ENCODE assay signal across 22 mouse cellular contexts in the genomic region with DNA sequence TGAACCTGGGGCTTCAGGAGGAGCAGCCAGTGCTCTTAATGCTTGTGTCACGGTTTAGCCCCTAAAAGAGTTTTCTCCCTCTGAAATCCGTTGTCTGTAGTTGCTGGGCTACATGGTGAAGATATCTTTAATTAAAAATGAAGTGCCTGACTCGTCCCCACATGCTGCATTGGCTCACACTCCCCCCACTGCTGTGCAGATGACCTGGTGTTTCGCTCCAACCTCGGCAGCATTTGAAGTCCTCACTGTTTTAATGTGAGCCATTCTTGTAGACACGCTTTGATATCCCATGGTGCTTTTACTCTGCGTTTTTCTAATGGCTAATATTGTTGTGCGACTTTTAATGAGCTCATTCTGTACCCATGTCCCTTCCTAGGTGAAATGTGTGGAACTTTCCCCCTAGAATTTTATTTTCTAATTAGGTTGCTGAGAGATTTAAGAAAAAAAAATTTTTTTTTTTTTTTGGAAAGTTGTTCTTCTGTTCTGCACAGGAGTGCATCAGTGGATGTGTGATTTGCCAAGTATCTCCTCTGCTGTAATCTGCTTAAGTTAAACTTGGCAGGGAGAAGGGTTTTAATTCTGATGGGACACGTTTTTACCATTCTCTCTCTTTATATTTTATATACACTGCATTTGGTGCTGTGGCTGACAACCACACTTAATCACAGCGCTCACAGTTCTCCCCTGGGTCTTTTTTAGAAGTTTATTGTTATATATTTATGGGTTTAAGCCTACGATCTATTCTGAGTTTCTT.
DNase-seq lines count a peak whose midpoint lies in the region; ATAC-seq and TF ChIP-seq lines count a peak whose summit lies in the region.
"Had no signal": no experiment of that assay in that cellular context is flagged by ENCODE, and none has a peak within 500 bp of the region (broad histone marks: within the 10 kb centered on the region; RNA-seq: fewer than 3 reads in every experiment).

No protein-coding gene starts in this region.

- H3K9me3 ChIP-seq in hindbrain, embryonic 13.5 days, result peaks cover 5% of the 10 kb centered on the region; the same call in 1 of the 2 replicates
- no peaks in the 10 kb centered on the region for H3K9me3 ChIP-seq in hindbrain, embryonic 11.5 days (ENCODE audit: control insufficient read depth, low read length)
- H3K9me3 ChIP-seq in midbrain, embryonic 14.5 days (ENCODE audit: control insufficient read depth, low read length), result no peaks in the 10 kb centered on the region
- peaks cover 5% of the 10 kb centered on the region; the same call in 1 of the 2 replicates for H3K9me3 ChIP-seq in midbrain, embryonic 10.5 days (replicated peaks)
- no peaks in the 10 kb centered on the region for H3K9me3 ChIP-seq in neural tube, embryonic 15.5 days (replicated peaks)
- H3K9me3 ChIP-seq: heart, embryonic 10.5 days; intestine, embryonic 15.5 days; limb, embryonic 13.5 days had no signal

- no peak for TF ChIP-seq CTCF in cerebellum, adult 2 months (IDR thresholded peaks at IDR 0.05; ENCODE audit: borderline replicate concordance, insufficient read depth, low read depth, low read length)

- H3K4me1 ChIP-seq in cerebellum, adult 2 months (ENCODE audit: control insufficient read depth, insufficient read depth, low read length), result peaks cover 18% of the 10 kb centered on the region
- H3K4me1 ChIP-seq in hindbrain, embryonic 13.5 days (replicated peaks), result peaks cover 7% of the 10 kb centered on the region; the same call in 1 of the 2 replicates
- H3K4me1 ChIP-seq in hindbrain, embryonic 11.5 days (replicated peaks; ENCODE audit: control insufficient read depth, insufficient read depth, low read length), result no peaks in the 10 kb centered on the region
- 0 out of 2 replicates have a peak, but pooled peaks cover 3% of the 10 kb centered on the region for H3K4me1 ChIP-seq in midbrain, embryonic 14.5 days (ENCODE audit: control insufficient read depth, insufficient read depth, low read length)
- H3K4me1 ChIP-seq in midbrain, embryonic 10.5 days, result no peaks in the 10 kb centered on the region
- peaks cover 17% of the 10 kb centered on the region for H3K4me1 ChIP-seq in neural tube, embryonic 15.5 days
- H3K4me1 ChIP-seq: heart, embryonic 10.5 days; intestine, embryonic 15.5 days; limb, embryonic 13.5 days; liver, embryonic 12.5 days had no signal

- no peaks in the 10 kb centered on the region for H3K27me3 ChIP-seq in cerebellum, adult 2 months (ENCODE audit: control insufficient read depth, insufficient read depth, low read length)
- H3K27me3 ChIP-seq in hindbrain, embryonic 13.5 days, result no peaks in the 10 kb centered on the region
- no peaks in the 10 kb centered on the region for H3K27me3 ChIP-seq in hindbrain, embryonic 11.5 days (ENCODE audit: control insufficient read depth, insufficient read depth, low read length)
- H3K27me3 ChIP-seq in midbrain, embryonic 14.5 days (ENCODE audit: control insufficient read depth, insufficient read depth, low read length), result no peaks in the 10 kb centered on the region
- H3K27me3 ChIP-seq in midbrain, embryonic 10.5 days (ENCODE audit: low read depth, poor library complexity, severe bottlenecking), result no peaks in the 10 kb centered on the region
- no peaks in the 10 kb centered on the region for H3K27me3 ChIP-seq in neural tube, embryonic 15.5 days (replicated peaks)
- H3K27me3 ChIP-seq: intestine, embryonic 15.5 days; limb, embryonic 13.5 days; liver, embryonic 12.5 days had no signal

- H3K36me3 ChIP-seq in hindbrain, embryonic 13.5 days, result peaks cover 11% of the 10 kb centered on the region
- no peaks in the 10 kb centered on the region for H3K36me3 ChIP-seq in hindbrain, embryonic 11.5 days (ENCODE audit: control insufficient read depth, insufficient read depth, low read length)
- no peaks in the 10 kb centered on the region for H3K36me3 ChIP-seq in midbrain, embryonic 14.5 days (ENCODE audit: control insufficient read depth, insufficient read depth, low read length)
- H3K36me3 ChIP-seq in midbrain, embryonic 10.5 days, result peaks cover 4% of the 10 kb centered on the region; the same call in 1 of the 2 replicates
- no peaks in the 10 kb centered on the region for H3K36me3 ChIP-seq in neural tube, embryonic 15.5 days
- H3K36me3 ChIP-seq: heart, embryonic 10.5 days; intestine, embryonic 15.5 days; limb, embryonic 13.5 days; liver, embryonic 12.5 days had no signal

- H3K4me2 ChIP-seq in hindbrain, embryonic 13.5 days, result no peak overlapping the region
- no peak overlapping the region for H3K4me2 ChIP-seq in hindbrain, embryonic 11.5 days (replicated peaks; ENCODE audit: low read depth, low read length)
- no peak overlapping the region for H3K4me2 ChIP-seq in midbrain, embryonic 14.5 days (ENCODE audit: low read length)
- no peak overlapping the region for H3K4me2 ChIP-seq in neural tube, embryonic 15.5 days
- H3K4me2 ChIP-seq: intestine, embryonic 15.5 days; limb, embryonic 13.5 days; liver, embryonic 12.5 days had no signal

- H3K4me3 ChIP-seq in cerebellum, adult 2 months (replicated peaks; ENCODE audit: insufficient read depth, low read depth, low read length), result no peak overlapping the region
- H3K4me3 ChIP-seq in hindbrain, embryonic 13.5 days, result no peak overlapping the region
- H3K4me3 ChIP-seq in hindbrain, embryonic 11.5 days (ENCODE audit: low read depth, low read length), result no peak overlapping the region
- no peak overlapping the region for H3K4me3 ChIP-seq in midbrain, embryonic 14.5 days (replicated peaks; ENCODE audit: low read depth, low read length)
- no peak overlapping the region for H3K4me3 ChIP-seq in midbrain, embryonic 10.5 days
- no peak overlapping the region for H3K4me3 ChIP-seq in neural tube, embryonic 15.5 days (replicated peaks)
- H3K4me3 ChIP-seq: heart, embryonic 10.5 days; intestine, embryonic 15.5 days; limb, embryonic 13.5 days; liver, embryonic 12.5 days had no signal

- no peak for TF ChIP-seq POLR2A in cerebellum, adult 2 months (IDR thresholded peaks at IDR 0.05; ENCODE audit: borderline replicate concordance, insufficient read depth, low read length)

- H3K9ac ChIP-seq in hindbrain, embryonic 13.5 days, result no peak overlapping the region
- no peak overlapping the region for H3K9ac ChIP-seq in hindbrain, embryonic 11.5 days (ENCODE audit: low read depth, low read length)
- no peak overlapping the region for H3K9ac ChIP-seq in midbrain, embryonic 14.5 days (replicated peaks; ENCODE audit: low read length)
- H3K9ac ChIP-seq in neural tube, embryonic 15.5 days (replicated peaks), result no peak overlapping the region
- H3K9ac ChIP-seq: intestine, embryonic 15.5 days; limb, embryonic 13.5 days; liver, embryonic 12.5 days had no signal

- 22% methylated on average over 11 of the region's 11 CpGs for WGBS in cerebellum, adult 2 months
- WGBS in hindbrain, embryonic 13.5 days, result 58% methylated on average over 11 of the region's 11 CpGs
- WGBS in hindbrain, embryonic 11.5 days, result 71% methylated on average over 11 of the region's 11 CpGs
- 54% methylated on average over 11 of the region's 11 CpGs for WGBS in midbrain, embryonic 14.5 days
- 83% methylated on average over 11 of the region's 11 CpGs for WGBS in midbrain, embryonic 10.5 days
- WGBS in neural tube, embryonic 15.5 days, result 33% methylated on average over 11 of the region's 11 CpGs

- peak; percentile 48 to 61 for DNase-seq in cerebellum, adult 2 months
- DNase-seq in cerebellum, postnatal 4 days (ENCODE audit: low spot score in 2 of 2), result no peak
- no peak for DNase-seq in hindbrain, embryonic 11.5 days (ENCODE audit: low spot score)
- peak; percentile 29 for DNase-seq in midbrain, embryonic 14.5 days
- DNase-seq in midbrain, embryonic 10.5 days (ENCODE audit: low spot score), result no peak
- DNase-seq: adrenal gland, postnatal 10 days; gastrocnemius, postnatal 10 days; heart, postnatal 4 days; kidney, adult 8-10 months; kidney, postnatal 10 days; layer of hippocampus, postnatal 36 days; lung, adult 18-20 months; right cerebral cortex, postnatal 14 days; thymus, adult 2 months; thymus, postnatal 4 days had no signal

- peak overlapping the region; percentile 50; the same call in 1 of the 2 replicates for H3K27ac ChIP-seq in cerebellum, adult 2 months (ENCODE audit: insufficient read depth, low read length)
- peak overlapping the region; percentile 18; the same call in 1 of the 2 replicates for H3K27ac ChIP-seq in hindbrain, embryonic 13.5 days
- H3K27ac ChIP-seq in hindbrain, embryonic 11.5 days (ENCODE audit: low read depth, low read length), result no peak overlapping the region
- H3K27ac ChIP-seq in midbrain, embryonic 14.5 days (replicated peaks; ENCODE audit: low read depth, low read length), result peak overlapping the region; percentile 27; the same call in 1 of the 2 replicates
- H3K27ac ChIP-seq in midbrain, embryonic 10.5 days (replicated peaks), result no peak overlapping the region
- H3K27ac ChIP-seq in neural tube, embryonic 15.5 days (replicated peaks), result no peak overlapping the region
- H3K27ac ChIP-seq: heart, embryonic 10.5 days; intestine, embryonic 15.5 days; limb, embryonic 13.5 days; liver, embryonic 12.5 days; stomach, postnatal 0 days had no signal

- ATAC-seq in hindbrain, embryonic 13.5 days (ENCODE audit: low FRiP score), result no peak
- ATAC-seq in hindbrain, embryonic 11.5 days (ENCODE audit: low FRiP score), result no peak
- no peak for ATAC-seq in midbrain, embryonic 14.5 days (ENCODE audit: low FRiP score, low TSS enrichment)
- ATAC-seq in neural tube, embryonic 15.5 days (ENCODE audit: low FRiP score), result peak; percentile 9; the same call in 1 of the 2 replicates
- ATAC-seq: intestine, embryonic 15.5 days; liver, embryonic 12.5 days had no signal

Comparison
In these comparisons a context has a peak if more than half of its experiments do, and no peak if none do; other contexts are left out.
1. DNase-seq: peak in cerebellum, adult 2 months (2 of 2) and midbrain, embryonic 14.5 days (single experiment); none in cerebellum, postnatal 4 days (0 of 2), hindbrain, embryonic 11.5 days (single experiment) and midbrain, embryonic 10.5 days (single experiment).
2. H3K27ac ChIP-seq: peak in cerebellum, adult 2 months (single experiment), hindbrain, embryonic 13.5 days (single experiment) and midbrain, embryonic 14.5 days (single experiment); none in hindbrain, embryonic 11.5 days (single experiment), midbrain, embryonic 10.5 days (single experiment) and neural tube, embryonic 15.5 days (single experiment).